Mouse (Mus musculus): ENCODE measurements around the gene Emc10. TPM values are rescaled to one million over a fixed set of nuclear protein-coding genes. Genes with fewer than 3 reads are reported as not detected.
A peak's percentile ranks its signal among the peaks of the same experiment; 100 is the strongest.

The Emc10 gene
- polyA plus RNA-seq, 1 experiment from 2014 or later, result 104 TPM

DNA sequence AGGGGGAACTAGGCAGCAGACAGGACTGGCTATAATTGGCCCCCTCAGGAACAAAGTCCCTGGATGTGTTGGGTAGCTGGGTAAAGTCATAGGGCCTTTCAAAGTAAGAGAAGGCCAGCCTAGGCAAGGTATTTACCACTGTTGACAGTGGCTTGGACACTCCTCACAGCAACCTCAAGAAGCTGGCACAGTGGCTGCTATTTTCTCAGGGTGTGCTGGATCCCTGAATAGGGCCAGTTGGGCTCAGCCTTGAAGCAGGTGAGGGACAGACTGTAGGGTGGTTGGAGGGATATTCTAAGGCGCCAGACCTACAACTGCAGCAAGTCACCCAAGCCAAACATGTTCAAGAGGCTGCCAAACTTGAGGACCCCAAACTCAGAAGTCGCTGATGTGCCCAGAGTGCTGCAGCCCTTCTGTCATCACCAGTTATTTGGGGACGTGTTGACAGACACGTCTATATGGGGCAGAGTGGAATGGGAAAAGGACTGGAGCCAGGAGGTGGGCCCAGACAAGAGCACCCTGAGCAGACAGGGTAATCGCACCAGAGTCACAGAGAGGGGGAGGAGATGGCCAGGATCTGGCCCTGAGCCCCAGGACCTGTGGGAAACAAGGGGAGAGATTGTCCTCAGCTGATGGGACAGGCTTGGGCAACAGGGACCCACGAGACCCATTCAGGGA is 24.3 kb downstream of the Emc10 start:
- 58% methylated on average over 6 of the region's 6 CpGs for WGBS
- H3K27me3 ChIP-seq (ENCODE audit: low read depth, poor library complexity, severe bottlenecking), result peaks cover 32% of the 10 kb centered on the region
- H3K4me1 ChIP-seq, result peaks cover 67% of the 10 kb centered on the region
- no peaks in the 10 kb centered on the region for H3K9me3 ChIP-seq (replicated peaks)
- no peak overlapping the region for H3K4me3 ChIP-seq
- no peak for DNase-seq (ENCODE audit: low spot score)
- 0 out of 2 replicates have a peak overlapping the region, but pooled peaks have one; percentile 1 for H3K27ac ChIP-seq (replicated peaks)
- no peaks in the 10 kb centered on the region for H3K36me3 ChIP-seq

DNA sequence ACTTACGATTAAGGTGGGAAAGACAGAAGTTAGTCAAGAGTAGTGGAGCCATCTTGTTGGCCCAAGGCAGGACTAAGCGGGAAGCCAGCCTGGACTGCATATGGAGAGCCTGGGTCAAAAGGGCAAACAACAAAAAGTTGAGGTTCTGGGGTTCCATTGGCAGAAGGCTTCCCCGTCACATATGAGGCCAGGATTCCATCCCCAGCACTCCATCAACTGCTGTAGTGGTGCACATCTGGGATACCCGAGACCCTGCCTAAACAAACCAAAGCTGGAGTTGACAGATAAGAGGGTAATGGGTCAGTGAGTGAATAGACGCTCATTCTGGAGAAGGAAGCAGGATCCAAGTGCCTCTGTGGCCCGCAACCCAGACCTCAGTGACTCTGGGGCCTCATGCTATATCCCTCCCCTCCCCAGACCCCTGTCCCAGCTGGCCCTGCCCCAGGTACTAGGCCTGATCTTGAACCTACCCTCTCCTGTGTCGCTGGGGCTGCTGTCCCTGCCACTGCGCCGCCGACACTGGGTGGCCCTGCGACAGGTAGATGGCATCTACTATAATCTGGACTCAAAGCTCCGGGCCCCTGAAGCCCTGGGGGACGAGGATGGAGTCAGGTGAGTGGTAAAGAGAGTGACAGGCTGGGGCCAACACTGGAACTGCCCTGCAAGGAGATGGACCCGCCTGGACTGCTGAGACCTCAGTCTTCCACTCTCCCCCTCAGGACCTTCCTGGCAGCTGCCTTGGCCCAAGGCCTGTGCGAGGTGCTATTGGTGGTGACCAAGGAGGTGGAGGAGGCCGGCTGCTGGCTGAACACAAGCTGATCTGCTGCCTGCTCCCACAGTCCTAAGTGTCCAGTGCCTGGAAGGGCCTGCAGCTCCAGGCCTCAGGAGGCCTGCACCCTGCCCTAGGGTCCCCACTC is 25.4 kb downstream of the Emc10 start:
- WGBS, result 84% methylated on average over 16 of the region's 16 CpGs
- H3K27ac ChIP-seq (replicated peaks), result 0 out of 2 replicates have a peak overlapping the region, but pooled peaks have one; percentile 88
- no peak for DNase-seq (ENCODE audit: low spot score)
- peaks cover 77% of the 10 kb centered on the region for H3K4me1 ChIP-seq
- no peaks in the 10 kb centered on the region for H3K36me3 ChIP-seq
- peaks cover 22% of the 10 kb centered on the region for H3K27me3 ChIP-seq (ENCODE audit: low read depth, poor library complexity, severe bottlenecking)
- H3K9me3 ChIP-seq (replicated peaks), result no peaks in the 10 kb centered on the region
- H3K4me3 ChIP-seq, result no peak overlapping the region

DNA sequence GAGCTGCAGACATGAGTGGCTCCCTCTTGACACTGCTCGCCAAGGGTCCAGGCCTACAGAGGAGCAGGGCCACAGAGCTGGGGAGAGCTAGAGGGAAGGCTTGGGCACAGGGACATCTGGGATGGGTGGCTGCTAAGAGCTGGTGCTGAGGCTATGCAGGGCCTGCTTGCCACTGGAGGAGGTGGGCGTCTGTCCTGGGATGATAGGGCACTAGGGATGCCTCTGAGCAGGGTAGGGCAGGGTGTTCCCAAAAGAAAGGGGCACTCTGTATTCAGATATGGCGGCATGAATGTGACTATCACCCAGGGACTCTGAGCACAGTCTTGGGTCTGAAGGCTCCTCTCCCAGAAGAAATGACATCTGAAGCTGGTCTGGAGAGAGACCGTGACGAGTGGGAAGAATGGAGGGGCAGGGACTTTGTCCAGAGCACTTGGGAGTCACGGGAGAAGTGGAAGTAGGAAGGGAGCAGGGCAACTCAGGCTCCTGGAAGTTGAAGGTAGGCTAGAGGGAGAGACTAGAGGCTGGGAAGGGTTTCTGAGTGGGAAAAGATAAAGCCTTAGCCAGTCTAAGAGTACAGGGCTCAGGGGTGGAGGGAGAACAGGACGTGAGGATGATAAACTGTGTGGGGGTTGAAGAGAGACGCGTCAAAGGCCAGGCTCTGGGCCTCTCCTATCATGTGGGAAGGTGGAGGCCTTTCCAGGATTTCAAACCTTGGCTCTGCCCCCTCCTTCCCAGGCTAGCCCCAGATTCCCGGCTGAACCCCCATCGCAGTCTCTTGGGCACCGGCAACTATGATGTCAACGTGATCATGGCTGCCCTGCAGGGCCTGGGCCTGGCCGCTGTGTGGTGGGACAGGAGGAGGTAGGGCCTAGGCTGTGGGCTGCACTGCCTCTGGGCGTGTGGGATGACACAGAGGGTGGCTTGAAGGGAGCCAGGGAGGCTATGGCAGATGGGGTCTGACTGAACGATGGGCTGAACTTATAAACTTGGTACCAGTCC is 26.4 kb downstream of the Emc10 start:
- no peaks in the 10 kb centered on the region for H3K36me3 ChIP-seq
- peaks cover 12% of the 10 kb centered on the region for H3K27me3 ChIP-seq (ENCODE audit: low read depth, poor library complexity, severe bottlenecking)
- WGBS, result 88% methylated on average over 16 of the region's 16 CpGs
- H3K4me3 ChIP-seq, result peak overlapping the region; percentile 64; the same call in 1 of the 2 replicates
- H3K9me3 ChIP-seq (replicated peaks), result no peaks in the 10 kb centered on the region
- DNase-seq (ENCODE audit: low spot score), result no peak
- peaks cover 81% of the 10 kb centered on the region for H3K4me1 ChIP-seq
- H3K27ac ChIP-seq (replicated peaks), result peak overlapping the region; percentile 88

DNA sequence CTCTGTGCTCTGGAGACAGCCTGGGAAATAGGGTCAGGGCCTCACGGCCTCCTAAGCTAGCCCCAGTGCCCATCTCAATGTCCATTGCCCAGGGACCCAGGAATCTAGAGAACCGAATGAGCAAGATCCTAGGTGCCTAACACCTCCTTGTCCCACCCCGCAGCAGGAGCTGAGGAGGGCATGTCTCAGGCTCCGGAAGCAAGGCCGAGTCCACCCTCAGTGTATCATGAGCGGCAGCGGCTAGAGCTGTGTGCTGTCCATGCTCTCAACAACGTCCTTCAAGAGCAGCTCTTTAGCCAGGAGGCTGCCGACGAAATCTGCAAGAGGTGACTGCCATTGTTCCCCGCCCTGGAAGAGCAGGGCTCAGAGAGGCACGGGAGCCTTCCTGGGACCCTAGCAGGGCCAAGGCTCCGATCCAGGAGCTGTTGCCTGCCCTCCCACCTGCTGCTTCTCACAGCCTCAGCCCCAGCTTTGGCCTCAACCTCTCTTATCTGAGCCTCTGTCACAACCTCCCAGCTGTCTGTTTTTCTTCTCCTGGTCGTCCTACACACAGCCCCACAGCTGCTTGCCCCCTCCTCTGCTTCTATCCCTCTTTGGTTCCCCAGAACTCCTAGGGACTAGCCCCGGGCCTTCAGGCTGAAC is 27.6 kb downstream of the Emc10 start:
- H3K36me3 ChIP-seq, result peaks cover 8% of the 10 kb centered on the region
- H3K27ac ChIP-seq (replicated peaks), result peak overlapping the region; percentile 88
- peak; percentile 12 for DNase-seq (ENCODE audit: low spot score)
- peaks cover 82% of the 10 kb centered on the region for H3K4me1 ChIP-seq
- WGBS, result 66% methylated on average over 15 of the region's 15 CpGs
- peak overlapping the region; percentile 64 for H3K4me3 ChIP-seq
- H3K9me3 ChIP-seq (replicated peaks), result no peaks in the 10 kb centered on the region
- peaks cover 9% of the 10 kb centered on the region for H3K27me3 ChIP-seq (ENCODE audit: low read depth, poor library complexity, severe bottlenecking)

DNA sequence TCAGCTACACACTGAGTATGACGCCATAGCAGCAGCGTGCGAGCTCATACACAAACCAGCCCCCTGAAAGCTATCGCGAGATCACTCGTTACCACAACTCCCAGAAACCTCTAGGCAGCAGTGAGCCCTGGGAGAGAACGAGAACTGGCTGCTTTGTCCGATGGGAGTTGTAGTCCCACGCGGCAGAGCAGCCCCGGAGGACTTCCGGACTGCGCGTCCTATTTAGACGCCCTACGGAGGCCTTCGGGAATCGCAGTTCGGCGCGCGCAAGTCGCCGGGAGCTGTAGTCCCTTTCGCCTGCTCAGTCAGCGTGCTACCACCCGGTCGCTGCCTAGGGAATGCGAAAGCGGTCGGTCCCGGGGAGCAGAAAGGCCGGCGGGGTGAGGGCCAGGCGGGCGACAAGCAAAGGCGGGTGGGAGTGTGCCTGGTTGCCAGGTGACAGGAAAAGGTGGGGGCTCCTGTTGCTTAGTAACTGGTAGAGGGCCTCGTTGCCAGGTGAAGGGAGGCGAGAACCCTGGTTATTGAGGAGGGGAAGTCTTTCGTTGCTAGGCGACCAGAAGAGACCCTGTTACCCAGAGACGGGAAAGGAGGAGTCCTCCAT is 28.4 kb downstream of the Emc10 start, which contains the start of gene Josd2:
Josd2 (plus strand) TSS at position 170 of the 601 bp plus-strand sequence.
- under 1% methylated on average over 42 of the region's 42 CpGs for WGBS
- peaks cover 82% of the 10 kb centered on the region for H3K4me1 ChIP-seq

DNA sequence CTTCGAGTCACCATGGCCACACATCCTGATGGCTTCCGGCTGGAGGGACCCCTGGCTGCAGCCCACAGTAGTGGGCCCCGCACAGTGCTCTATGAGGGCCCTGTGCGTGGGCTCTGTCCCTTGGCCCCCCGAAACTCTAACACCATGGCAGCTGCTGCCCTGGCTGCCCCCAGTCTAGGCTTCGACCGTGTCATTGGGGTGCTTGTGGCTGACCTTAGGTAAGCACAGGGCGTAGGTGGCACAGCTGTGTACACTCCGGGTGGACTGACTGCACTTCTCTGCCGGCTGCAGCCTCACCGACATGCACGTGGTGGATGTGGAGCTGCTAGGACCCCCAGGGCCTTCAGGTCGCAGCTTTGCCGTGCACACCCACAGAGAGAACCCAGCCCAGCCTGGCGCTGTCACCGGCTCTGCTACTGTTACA is 29.4 kb downstream of the Emc10 start:
- 87% methylated on average over 16 of the region's 16 CpGs for WGBS
- Histone ChIP-seq H3K36me3 (peaks cover 27% of the 10 kb centered on the region), H3K27me3 (ENCODE audit: low read depth, poor library complexity, severe bottlenecking) (peaks cover 28% of the 10 kb centered on the region), H3K9me3 (replicated peaks) (no peaks in the 10 kb centered on the region), H3K27ac (replicated peaks) (peak overlapping the region; percentile 88), H3K4me1 (peaks cover 81% of the 10 kb centered on the region), H3K4me3 (peak overlapping the region; percentile 64)
- DNase-seq (ENCODE audit: low spot score), result peak; percentile 15

More for the DNA sequence above, 28.4 kb downstream of the Emc10 start, which contains the start of gene Josd2:
- peaks cover 18% of the 10 kb centered on the region for H3K27me3 ChIP-seq (ENCODE audit: low read depth, poor library complexity, severe bottlenecking)
- peak within 1 kb of the TSS; percentile 88 for H3K27ac ChIP-seq (replicated peaks)
- H3K36me3 ChIP-seq, result peaks cover 16% of the 10 kb centered on the region
- peak within 1 kb of the TSS; percentile 64 for H3K4me3 ChIP-seq
- DNase-seq (ENCODE audit: low spot score), result peak; percentile 96
- no peaks in the 10 kb centered on the region for H3K9me3 ChIP-seq (replicated peaks)

DNA sequence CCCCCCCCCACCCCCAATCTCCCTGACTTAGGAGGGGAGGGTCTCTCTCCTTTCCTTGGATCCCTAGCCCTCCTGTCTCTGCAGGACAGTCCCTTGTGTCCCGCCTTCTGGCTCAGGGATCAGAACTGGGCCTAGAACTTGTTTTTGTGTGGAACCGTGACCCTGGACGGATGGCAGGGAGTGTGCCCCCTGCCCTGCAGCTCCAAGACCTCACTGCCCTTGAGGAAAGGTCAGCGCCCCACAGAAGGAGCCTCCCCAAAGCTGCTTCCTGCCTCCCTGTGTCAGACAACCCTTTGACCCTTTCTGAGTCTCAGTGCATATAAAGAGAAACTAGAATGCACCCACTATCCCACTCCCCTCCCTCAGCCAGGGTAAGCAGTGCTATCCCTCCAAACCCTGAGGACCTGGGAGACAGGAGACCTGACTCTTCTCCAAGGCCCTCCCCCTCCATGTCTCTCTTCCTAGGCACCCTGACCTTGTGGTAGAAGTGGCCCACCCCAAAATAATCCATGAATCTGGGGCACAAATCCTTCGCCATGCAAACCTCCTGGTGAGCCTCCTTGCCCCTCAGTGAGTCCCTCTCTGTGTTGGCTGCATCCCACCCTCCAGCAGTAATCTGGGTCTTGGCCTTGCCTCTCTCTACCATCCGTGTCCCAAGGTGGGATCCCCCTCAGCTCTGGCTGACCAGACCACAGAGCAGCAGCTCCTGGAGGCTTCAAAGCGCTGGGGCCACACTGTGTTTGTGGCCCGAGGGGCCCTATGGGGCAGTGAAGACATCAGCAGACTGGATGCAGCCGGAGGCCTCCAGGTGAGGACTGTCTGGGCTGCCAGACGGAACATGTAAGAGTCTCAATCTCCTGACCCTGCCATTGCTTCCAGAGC is 30.1 kb downstream of the Emc10 start:
- Histone ChIP-seq H3K9me3 (replicated peaks) (no peaks in the 10 kb centered on the region), H3K4me1 (peaks cover 78% of the 10 kb centered on the region)

DNA sequence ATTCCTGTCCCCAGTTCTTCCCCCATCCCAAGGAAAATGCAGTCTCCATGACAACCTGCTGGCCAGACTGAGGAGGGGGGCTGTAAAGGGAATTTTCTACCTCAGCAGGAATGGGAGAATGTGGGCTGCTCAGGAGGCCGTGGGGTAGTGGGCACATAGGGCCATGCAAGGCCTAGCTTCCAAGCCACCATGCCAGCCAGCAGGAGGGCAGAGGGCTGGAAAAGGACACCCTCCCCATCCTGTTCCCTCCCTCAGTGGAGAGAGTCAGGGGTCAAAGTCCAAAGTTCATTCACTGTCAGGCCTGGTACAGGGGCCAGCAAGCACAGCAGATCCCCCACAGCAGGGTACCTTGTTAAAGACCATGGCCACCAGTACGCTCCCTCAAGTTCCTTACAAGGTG is 31.2 kb downstream of the Emc10 start, which contains the start of gene Aspdh:
Aspdh (plus strand) TSS at position 281 of the 400 bp plus-strand sequence.
- 51% methylated on average over 2 of the region's 2 CpGs for WGBS
- Histone ChIP-seq H3K4me3 (no peak within 1 kb of the TSS), H3K27me3 (ENCODE audit: low read depth, poor library complexity, severe bottlenecking) (peaks cover 46% of the 10 kb centered on the region), H3K4me1 (peaks cover 71% of the 10 kb centered on the region), H3K36me3 (peaks cover 44% of the 10 kb centered on the region), H3K9me3 (replicated peaks) (no peaks in the 10 kb centered on the region), H3K27ac (replicated peaks) (peak within 1 kb of the TSS; percentile 35)
- DNase-seq (ENCODE audit: low spot score), result peak; percentile 12

More for the DNA sequence above, 30.1 kb downstream of the Emc10 start:
- peak overlapping the region; percentile 35 for H3K27ac ChIP-seq (replicated peaks)
- peak; percentile 12 for DNase-seq (ENCODE audit: low spot score)
- peaks cover 33% of the 10 kb centered on the region for H3K36me3 ChIP-seq
- 78% methylated on average over 10 of the region's 10 CpGs for WGBS
- H3K4me3 ChIP-seq, result no peak overlapping the region
- H3K27me3 ChIP-seq (ENCODE audit: low read depth, poor library complexity, severe bottlenecking), result peaks cover 35% of the 10 kb centered on the region

DNA sequence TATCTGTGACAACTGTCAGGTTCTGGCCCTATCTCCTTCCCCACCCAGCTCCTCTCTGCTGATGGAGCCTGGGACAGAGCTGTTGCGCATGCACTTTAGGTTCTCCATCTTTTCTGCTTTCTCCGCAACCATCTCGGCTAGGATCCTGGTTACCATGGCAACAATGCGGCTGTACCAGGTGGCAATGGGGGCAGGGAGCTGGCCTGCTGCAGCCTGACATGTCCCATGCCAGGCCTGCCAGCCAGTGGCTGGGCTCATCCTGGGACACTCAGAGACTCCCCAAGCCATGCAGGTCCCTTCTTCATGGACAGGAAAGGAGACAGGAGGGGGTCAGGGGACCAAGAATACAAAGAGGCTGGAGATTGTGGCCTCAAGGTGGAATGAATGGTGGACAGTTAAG is 31.8 kb downstream of the Emc10 start:
- peaks cover 68% of the 10 kb centered on the region for H3K4me1 ChIP-seq
- H3K27me3 ChIP-seq (ENCODE audit: low read depth, poor library complexity, severe bottlenecking), result peaks cover 52% of the 10 kb centered on the region
- no peak overlapping the region for H3K4me3 ChIP-seq
- no peaks in the 10 kb centered on the region for H3K9me3 ChIP-seq (replicated peaks)
- no peak overlapping the region; the same call in 1 of the 2 replicates for H3K27ac ChIP-seq (replicated peaks)
- peak; percentile 40 for DNase-seq (ENCODE audit: low spot score)
- peaks cover 50% of the 10 kb centered on the region for H3K36me3 ChIP-seq
- 24% methylated on average over 4 of the region's 4 CpGs for WGBS

DNA sequence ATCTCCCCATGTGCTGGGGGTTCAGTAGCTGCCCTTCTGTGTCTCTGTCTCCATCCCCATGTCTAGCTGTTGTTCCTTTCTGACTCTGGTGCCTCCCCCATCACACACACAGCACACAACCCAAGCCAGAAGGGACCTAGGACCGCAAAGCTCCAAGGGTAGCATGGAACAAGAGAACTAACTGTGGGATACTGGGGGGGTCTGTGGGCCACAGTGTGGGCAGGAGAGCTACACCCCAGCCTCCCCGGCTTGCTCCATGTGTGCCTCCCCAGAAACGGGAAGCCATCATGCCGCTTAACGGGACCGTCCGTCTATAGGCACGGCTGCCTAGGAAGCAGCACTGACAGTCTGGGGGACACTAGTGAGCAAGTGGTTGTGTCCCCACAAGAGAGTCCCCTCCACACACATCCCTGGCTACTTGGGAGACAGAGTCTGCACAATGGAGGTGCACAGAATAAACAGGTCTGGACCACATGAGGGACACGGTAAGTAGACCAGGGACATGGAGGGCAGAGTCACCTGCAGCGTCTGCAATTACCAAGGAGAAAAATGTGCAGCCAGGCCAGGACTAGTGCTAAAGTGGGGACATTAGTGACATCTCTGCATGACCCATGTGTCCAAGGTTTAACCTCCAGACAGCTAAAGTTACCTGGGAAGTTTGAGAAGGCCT is 32.6 kb downstream of the Emc10 start:
- H3K9me3 ChIP-seq (replicated peaks), result no peaks in the 10 kb centered on the region
- peaks cover 59% of the 10 kb centered on the region for H3K36me3 ChIP-seq
- H3K27ac ChIP-seq (replicated peaks), result no peak overlapping the region
- H3K4me3 ChIP-seq, result no peak overlapping the region
- 86% methylated on average over 10 of the region's 10 CpGs for WGBS
- no peak for DNase-seq (ENCODE audit: low spot score)
- peaks cover 60% of the 10 kb centered on the region for H3K4me1 ChIP-seq
- peaks cover 55% of the 10 kb centered on the region for H3K27me3 ChIP-seq (ENCODE audit: low read depth, poor library complexity, severe bottlenecking)
